Mouse (Mus musculus) T-helper 17 cell (primary cell): Measurements from ENCODE around the gene Proser3.

Source experiments
- in situ Hi-C, 2 experiments: fragments of 300-600 bp; cut with MboI, MseI; formaldehyde crosslinking; loops; 1 replicate in 1 of 2; 2 replicates in 1 of 2; pipeline ENCODE4 v1.15.1; 2025; ENCODE audit warnings: high pct_unique_total_duplicates in 2 of 2

Proser3 gene

DNA sequence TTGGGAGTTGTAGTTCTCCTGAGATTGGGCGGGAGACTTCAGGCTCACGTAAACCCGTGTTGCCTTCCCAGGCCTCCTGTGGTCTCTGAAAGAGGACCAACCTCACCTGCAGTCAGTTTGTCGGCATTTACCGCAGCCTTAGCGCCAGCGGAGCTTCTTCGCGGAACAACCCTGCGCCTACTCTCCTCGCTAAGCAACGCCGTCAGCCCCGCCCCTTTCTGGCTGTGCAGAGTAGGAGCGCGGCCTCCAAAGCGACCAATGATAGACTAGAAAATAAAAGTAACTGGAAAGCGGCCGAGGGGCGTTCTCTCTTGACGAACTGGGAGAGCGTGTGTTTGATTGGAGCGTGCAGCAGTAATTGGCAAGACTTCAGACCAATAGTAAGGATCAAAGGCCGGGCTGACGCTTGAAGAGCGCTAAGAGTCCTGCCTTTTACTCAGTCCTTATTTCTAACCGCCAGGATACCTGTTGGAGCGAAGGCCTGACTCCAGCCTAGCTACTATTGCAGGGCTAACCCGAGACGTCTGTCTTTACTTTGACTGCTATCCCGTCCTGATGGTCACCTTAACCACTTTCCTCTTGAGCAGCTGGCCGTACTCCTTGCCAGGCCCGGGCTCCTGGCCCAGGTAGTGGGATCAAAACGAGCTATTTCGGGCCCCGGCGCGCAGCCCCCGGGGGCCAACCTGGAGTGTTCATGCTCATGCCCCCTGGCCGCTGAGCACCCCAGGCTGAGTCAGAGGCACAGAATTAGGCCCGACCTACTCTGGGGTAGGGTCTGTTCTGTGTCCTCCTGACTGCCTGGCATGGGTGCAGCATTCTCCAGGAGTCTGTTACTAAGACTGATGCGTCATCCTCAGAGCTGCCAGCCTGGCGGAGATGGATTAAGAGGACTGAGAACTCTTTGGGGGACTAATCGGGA, at the start of gene Proser3, which contains the start of gene Hspb6:
TSS of gene Proser3 (minus strand) at position 198 of the 919 bp plus-strand sequence.
TSS of gene Hspb6 (plus strand) at position 77 of the 919 bp plus-strand sequence.
- in situ Hi-C loops, result loop anchor here in 1 of 2 experiments (10.0 kb wide), 1 partner anchor 458 kb away; the partner anchor contains the start of genes Gm26920, Zfp260 and Zfp566

DNA sequence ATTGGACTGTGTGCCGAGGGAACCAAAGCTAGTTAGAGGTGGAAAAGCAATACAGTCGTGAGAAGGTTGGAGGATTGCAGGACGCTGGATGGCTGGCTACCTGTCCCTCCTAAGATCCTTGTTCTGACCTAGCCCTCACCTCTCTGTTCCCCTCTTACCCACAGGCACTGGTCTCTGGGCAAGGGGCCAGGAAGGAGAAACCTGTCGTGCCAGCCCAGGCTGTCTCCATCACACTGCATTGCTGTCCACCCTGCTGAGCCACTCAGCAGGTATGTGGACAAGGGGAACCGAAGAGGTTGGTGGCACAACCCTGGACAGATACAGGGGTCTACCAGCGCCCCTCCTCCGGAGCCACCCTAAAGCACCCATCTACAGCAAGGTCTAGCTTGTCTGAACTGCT, 48.6 kb upstream of the Proser3 start:
- in situ Hi-C loops, result no loop called here

DNA sequence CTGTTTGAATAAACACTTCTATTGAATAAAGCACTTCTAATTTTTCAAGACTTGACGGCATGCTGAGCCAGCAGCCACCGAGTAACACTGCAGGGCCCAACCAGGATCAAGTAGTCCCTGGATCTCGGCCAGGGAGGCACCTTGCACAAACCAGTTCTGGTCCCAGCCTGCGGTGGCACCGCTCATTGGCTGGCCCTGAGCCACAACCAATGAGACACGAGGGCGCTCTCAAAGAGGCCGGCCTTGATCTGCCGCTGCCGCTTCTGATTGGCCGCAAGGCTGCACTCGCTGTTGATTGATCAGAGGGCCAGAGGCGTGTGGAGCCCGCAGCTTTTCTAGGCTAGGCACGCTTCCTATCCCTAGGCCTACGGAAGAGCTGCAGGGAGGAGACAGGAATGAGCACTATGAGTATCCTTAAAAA, 47.8 kb upstream of the Proser3 start:
- in situ Hi-C loops, result no loop called here

DNA sequence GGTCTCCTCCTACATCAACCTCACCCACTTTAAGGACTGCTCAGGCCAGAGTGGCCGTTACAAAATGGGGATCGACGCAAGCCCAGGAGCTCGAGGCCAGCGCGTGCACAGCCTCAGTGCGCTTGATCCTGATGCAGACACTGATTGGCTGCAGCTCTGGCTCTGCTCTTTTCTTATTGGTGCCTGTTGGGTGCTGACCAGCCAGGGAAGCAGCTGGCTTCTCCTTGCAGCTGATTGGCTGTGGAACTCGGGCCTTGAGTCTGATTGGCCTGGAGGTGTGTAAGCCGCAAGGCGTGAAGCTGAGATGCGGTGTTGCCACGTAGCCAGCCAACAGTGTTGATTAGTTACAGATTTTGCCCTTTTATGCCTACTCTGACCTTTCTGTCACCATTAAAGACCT, 46.7 kb upstream of the Proser3 start, which contains the start of gene Zbtb32:
TSS of gene Zbtb32 (minus strand) at position 124 of the 400 bp plus-strand sequence.
- in situ Hi-C loops, result no loop called here

DNA sequence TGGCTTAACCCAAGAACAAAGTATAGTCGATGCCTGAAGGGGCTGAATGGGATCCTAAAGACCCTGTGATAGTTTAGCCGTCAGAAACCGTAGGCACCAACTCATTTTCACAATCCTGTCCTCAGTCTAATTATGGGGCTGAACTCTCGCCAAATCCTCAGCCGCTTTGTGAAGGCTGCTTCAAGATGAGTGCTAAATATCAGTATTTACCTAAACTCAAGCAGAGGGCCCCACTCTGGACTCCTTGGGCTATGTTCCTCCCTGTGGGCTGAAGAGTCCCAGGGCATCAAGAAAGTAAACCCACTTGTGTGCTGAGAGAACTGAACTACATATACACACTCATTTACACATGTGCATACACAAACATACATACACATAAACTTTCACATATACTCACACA, 44.7 kb upstream of the Proser3 start:
- in situ Hi-C loops, result no loop called here

DNA sequence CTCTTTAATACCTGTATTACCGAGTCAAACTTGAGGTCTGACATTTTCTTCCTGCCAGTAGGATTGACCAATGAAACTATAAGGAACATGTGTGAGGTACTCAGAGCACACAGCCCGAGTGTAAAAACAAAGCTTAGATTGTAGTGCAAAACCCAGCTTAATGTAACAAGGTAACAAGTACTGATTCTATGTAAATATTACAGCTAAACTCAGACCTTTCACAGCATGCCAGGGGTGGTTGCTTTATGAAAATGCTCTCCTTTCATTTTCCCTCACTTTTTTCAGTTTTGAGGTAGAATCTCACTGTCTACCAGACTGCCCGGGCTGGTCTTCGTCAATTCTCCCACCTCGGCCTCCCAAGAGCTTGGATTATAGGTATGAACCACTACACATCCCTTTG, 44.0 kb upstream of the Proser3 start:
- in situ Hi-C loops, result no loop called here

DNA sequence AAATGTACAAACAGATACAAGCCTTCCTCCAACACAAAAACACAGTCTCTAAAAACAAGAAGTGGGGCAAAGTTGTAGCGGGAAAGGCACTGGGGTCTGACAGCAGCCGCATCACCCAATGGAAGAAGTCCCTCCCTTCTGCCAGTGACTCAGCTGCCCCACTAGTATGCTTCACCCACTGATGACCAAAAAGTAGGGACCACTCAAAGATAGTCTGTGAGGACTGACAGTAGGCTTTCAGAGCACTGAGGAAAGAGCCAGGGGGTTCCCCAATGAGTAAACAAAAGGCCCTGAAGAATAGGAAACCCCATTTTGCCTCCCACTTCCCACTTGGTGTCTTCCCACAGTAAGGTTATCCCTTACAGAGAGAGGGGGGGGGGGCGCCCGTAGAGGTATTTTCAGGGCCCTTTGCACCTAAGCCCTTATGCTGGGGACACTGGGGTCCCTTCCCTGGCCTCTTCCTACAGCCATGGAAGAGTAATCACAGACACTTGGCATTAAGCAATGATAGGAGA, 42.5 kb upstream of the Proser3 start:
- in situ Hi-C loops, result no loop called here

DNA sequence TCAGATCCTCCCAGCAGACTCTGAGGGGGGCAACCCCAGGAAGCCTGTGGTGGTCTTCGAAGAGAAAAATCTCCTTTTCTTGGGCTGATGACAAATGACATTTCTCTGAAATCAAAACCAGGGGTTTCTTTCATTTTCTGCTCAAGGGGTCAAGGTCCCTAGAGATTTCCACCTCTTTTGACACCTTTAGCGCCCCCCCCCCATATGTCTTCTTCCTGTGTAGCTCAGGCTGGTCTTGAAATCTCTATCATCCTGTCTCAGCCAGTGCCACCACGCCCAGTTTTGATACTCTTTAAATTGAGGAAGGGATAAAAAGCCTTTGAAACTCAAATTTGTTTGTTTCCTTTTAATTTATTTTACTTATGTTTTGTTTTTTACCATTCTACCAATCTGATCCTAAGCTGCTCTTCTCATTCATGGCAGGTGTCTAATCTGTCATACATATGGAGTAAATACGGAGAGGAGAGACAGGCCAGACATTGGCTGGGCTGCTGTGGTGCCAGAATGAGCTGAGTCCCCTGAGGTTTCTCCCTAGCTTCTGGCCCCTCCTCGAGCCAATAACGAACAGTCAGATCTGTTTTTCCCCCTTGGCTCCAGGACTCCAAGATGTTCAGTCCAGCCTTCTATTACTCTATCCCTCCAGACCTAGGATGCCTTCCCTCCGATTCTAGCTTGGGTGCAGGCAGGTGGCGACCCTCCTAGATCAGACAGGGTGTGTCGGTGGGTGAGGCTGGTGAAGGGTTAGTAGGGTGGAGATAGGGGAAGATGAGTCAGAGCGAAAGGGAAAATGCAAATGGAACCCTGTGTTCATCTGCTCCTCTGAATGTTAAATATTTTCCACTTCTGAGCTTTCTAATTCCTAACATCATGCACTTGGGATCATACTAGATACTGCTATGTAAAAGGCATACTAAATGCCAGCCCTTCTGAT, 41.7 kb upstream of the Proser3 start:
- in situ Hi-C loops, result no loop called here

DNA sequence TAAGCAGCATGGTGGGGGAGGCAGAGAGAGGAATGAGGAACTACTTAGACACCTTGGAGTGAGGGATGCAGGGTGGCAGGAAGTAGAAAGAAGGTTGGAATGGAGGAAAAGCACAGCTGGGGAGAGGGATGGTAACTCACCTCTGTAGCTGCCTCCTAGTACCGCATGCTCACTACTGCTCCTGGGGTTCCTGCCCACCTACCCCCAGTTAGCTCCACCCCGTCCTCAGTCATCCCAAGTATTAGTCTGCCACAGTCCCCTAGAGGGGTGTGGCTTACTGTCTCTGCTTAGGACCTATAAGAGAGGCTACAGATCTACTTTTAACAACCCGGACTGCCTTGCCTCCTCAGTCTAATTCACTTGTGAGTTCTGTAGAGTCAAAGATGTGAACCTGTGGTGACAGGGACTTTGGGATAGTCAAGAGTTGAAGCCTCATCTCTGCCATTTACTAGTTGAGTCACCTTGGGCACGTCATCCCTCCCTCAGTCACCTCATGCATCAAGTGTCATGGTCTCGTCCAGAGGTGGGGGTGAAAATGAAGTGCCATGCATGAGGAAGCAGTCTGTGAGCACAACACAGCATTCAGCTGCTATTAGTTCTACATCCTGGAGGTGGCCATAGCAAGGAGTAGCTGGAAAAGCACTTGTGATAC, 40.8 kb upstream of the Proser3 start:
- in situ Hi-C loops, result no loop called here

DNA sequence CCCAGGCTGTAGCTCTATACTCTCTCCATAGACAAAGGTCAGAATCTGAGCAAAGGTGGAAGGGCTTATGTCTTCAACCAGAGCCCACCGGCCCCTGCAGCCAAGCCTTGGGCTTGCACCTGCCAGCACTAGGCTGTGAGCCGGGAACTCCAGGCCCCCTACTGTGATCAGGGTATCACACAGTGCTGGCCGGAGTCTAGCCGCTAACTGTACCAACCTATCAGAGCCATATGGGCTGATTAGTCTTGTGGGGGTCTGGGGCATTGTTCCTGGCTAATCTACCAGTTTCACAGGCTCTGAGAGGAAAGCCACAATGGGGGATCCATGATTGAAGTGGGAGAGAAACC, 39.5 kb upstream of the Proser3 start:
- in situ Hi-C loops, result no loop called here

DNA sequence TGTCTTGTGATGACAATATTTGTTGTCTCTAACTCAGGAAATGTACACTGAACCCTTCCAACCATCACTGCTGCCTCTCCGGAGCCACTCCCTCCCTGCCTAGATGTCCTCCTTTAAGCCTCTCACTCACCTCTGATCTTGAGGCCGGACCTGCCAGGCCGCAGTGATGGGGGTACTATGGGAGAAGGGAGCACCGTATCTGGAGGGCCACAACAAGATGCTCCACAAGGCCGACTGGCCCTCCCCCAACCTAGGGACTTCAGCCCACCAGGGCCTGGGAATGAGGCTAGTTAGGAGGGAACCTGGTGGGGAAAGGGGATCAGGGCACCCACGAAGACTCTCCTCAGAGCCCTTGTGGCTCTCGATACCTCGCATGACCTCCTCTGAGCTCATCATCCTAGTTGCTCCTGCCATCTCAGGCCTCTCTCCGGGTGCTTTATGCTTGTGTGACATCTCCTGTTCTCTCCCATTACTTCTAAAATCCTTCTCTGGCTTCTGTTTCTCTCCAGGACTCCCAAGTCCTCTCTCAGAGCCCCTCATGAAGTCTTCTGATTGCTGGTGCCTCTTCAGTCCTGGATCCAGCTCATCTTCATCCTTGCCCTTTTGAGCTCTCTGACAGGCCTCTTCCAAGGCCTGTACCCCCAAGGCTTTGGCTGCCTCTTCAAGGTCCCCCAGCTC, 39.0 kb upstream of the Proser3 start:
- in situ Hi-C loops, result no loop called here

DNA sequence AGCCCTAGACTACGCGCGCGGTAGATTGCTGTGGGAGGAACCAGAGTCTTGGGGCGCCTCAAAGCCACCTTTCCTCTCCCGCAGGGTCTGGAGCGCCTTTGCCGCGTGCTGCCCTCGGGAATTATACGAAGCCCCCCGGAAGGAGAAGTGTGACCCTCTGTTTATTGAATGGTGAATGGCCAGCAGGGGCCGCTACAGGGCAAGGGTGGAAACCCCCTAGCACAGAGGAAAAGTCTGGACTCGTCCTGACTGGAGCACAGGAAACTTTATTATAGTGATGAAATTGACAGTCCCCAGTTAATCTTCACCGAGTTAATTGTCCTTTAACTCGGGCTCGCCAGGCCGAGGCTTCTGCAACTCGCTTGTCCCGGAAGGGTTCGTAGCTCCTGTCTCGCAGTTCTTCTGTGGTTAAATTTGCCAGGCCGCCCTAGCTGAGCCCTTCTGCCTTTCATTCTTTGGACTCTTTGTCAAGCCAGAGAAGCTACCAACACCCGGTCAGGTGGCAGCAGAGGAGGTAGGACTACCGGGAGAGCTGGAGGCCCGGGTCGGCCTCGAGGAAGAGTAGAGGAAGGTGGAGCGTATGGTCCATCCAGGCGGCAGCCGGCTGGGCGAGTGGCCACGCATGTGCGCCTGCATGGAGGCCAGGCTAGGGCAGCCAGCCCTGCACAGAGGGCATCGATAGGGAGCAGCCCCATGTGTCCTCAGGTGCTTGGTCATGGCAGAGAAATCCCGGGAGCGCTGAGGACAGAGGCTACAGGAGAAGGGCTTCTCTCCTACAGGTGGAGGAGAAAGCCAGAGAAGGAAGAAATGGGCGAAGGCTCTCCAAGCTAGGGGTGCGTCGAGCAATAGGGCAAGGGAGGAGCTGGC, 37.6 kb upstream of the Proser3 start:
- in situ Hi-C loops, result no loop called here

DNA sequence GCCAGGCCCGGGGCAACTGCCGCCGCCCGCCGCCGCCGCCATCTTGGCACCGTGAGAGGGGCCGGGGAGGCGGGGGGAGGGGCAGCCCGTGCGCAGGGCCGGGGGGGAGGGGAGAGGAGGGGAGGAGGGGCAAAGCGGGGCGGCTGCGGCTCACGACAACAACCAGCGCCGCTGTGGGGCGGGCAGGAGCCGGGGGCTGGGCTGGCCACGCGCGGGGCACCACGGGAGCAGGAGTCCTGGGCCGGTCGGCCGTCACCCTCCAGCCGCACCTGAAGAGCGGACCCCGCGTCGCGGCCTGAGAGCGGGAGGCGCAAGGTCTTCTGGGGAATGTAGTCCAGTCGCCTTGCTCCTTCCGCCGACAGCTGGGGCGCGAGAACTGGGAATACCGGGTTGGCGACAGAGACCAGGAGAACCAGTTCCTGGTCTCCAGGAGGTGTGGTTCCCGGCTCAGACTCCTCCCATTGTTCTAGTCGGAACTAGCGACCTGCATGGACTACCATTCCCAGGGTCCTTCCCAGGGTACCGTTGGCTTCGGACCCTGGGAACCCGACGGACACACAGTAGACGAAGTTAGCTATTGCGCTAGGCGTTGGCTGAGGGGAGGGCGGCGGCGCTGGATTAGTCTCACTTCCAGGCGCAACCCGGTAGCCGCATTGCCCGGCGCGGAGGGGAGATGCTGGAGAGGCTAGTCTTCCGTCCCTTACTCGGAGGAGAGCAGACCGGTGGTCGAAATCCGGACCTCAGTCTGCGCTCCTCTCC, 36.8 kb upstream of the Proser3 start, which contains the start of gene Kmt2b:
TSS of gene Kmt2b (minus strand) at position 51 of the 759 bp plus-strand sequence.
- in situ Hi-C loops, result no loop called here

DNA sequence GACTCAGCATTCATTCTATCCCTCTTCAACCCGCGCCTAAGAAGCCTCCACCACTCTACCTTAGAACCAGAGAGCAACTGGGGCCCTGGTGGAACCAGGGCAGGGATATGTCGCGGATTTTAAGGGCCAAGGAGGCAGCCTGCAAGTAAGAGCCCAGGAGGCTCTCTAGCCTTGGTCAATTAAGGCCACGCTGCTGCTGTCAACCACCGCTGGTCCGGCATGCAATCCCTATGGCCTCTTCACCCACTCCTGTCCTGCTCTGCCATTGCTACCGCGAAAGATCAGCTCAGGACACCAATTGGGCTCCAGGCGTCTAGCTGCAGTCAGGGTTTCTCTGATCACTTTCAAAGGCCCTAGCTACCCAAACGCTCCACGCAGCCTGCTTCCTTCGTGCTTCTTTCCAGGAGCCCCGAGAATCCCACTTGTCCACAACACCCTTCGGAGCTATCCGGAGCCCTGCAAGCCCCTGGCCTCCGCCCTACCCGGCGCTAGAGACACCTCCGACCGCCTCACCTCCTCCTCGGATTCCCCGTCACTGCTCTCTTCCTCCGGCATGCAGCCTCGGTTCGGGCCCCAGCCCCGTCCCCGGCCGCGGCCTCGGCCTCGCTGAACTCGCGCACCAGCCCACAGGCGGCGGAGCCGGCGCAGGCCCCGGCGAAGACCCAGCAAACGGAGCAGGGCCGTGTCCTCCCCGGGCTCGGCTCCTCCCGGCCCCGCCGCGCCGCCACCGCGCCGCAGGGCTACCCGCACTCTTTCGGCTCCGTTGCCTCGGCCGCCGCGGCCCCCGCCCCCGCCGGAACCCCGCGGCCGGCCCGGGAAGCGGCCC, 36.0 kb upstream of the Proser3 start:
- in situ Hi-C loops, result no loop called here

DNA sequence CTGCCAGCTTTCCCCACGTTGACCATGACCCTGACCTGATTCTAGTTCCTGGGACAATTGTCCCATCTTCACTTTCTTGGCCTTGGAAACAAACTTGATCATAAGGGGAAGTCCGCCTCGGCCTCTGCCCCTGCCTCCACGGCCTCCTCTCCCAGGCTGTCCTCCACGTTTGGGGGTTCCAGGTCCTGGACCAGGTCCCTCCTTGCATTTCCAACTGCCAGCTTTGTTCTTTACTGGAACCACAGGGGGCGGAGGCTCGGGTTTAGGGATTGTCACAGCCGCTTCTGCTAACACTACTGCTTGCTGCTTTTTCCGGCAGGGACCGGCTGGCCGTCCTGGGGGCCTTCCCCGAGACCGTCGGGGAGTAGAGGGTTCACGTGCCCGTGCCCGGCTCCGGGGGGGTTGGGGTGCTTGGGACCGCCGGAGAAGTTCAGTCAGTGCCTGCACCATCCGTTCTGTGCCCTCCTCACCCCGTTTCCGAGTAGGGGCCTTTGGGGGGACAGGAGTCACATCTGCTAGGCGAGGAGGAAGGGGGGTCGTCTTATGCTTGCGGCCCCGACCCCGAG, 34.4 kb upstream of the Proser3 start:
- in situ Hi-C loops, result no loop called here

DNA sequence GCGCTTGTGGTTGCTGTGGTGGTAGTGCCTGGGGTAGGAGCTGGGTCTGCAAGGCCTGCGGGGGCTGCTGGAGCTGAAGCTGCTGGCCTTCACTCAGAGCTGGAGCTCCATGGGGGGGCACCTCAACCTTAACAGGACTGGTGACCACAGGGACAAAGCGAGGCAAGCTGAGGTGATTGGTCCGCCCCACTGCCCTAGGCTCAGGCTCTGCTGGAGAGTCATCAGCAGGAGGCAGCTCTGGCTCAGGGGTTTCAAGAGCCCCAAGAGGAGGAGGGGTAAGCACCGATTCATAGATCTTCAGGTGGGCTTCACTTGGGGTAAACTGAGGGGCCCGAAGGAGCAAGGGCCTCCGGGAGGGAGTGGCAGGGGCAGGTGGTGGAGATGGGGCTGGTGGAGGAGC, 33.1 kb upstream of the Proser3 start:
- in situ Hi-C loops, result no loop called here

DNA sequence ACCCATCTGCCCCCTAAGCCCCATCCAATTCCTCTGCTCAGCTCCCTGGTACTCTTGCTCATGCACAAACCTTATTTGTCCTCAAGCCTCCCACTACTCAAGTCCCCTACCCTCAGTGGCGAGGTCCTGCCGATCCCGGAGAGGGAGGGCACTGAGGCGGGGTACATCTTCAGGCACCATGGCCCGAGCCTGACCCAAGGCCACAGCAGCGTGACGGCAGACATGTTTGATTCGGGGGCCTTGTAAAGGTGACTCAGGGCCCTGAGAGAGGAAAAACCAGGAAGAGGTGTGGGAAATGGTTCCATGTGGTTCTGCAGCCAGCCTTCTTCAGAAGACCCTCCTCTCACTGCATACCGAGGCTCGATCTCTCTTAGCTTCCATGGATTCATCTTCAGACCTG, 32.2 kb upstream of the Proser3 start:
- in situ Hi-C loops, result no loop called here

DNA sequence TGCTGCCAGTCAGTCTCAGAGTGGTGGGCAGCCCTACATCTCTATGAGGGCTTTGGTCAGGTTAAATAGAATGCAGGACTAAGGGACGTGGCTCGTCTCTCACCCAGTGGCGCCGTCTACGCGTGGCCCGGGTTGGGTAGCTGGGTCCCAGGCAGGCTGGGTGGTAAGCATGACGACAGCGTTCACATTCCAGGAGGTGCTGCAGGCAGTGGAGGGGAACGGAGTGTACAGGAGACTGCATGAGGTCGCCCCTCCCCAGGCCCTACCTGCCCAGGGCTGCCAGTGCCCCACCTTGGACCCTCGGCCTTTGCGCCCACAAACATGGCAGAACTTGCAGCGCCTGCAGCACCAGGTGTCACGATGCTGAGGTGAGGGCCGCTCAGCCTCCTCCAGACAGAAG, 29.4 kb upstream of the Proser3 start:
- in situ Hi-C loops, result no loop called here
